In genomic region chr2:124505784-124506489, GRCm38 (mm10) we compare ENCODE assay signal across 15 mouse cellular contexts.
DNase-seq lines count a peak whose midpoint lies in the region; ATAC-seq lines count a peak whose summit lies in the region.
"Had no signal": no experiment of that assay in that cellular context is flagged by ENCODE, and none has a peak within 500 bp of the region (broad histone marks: within the 10 kb centered on the region; RNA-seq: fewer than 3 reads in every experiment).

No protein-coding gene starts in this region.

- H3K4me3 ChIP-seq in hindbrain, embryonic 11.5 days (ENCODE audit: low read depth, low read length), result no peak overlapping the region
- no peak overlapping the region for H3K4me3 ChIP-seq in hindbrain, embryonic 13.5 days
- no peak overlapping the region for H3K4me3 ChIP-seq in forebrain, embryonic 11.5 days (ENCODE audit: low read depth, low read length)
- no peak overlapping the region for H3K4me3 ChIP-seq in neural tube, embryonic 14.5 days (ENCODE audit: low read depth, low read length)
- H3K4me3 ChIP-seq: lung, embryonic 15.5 days; stomach, embryonic 15.5 days had no signal

- peak; percentile 74 for DNase-seq in hindbrain, embryonic 11.5 days (ENCODE audit: low spot score)
- DNase-seq in forebrain, embryonic 11.5 days (ENCODE audit: low spot score), result peak; percentile 55
- peak; percentile 68 for DNase-seq in mesoderm, embryonic 11.5 days (ENCODE audit: low read depth, low spot score)
- DNase-seq in ovary, postnatal 10 days (ENCODE audit: low spot score), result no peak
- DNase-seq: cerebellum, postnatal 36 days; kidney, postnatal 4 days; thymus, postnatal 36 days had no signal

- no peak overlapping the region for H3K27ac ChIP-seq in hindbrain, embryonic 11.5 days (ENCODE audit: low read depth, low read length)
- H3K27ac ChIP-seq in hindbrain, embryonic 13.5 days, result no peak overlapping the region
- H3K27ac ChIP-seq in forebrain, embryonic 11.5 days (ENCODE audit: low read depth, low read length), result no peak overlapping the region
- no peak overlapping the region for H3K27ac ChIP-seq in neural tube, embryonic 14.5 days (ENCODE audit: low read depth, low read length)
- H3K27ac ChIP-seq: lung, embryonic 15.5 days; stomach, embryonic 15.5 days had no signal

- no peaks in the 10 kb centered on the region for H3K9me3 ChIP-seq in hindbrain, embryonic 11.5 days (ENCODE audit: control insufficient read depth, low read length)
- H3K9me3 ChIP-seq in hindbrain, embryonic 13.5 days, result no peaks in the 10 kb centered on the region
- no peaks in the 10 kb centered on the region for H3K9me3 ChIP-seq in forebrain, embryonic 11.5 days (ENCODE audit: control insufficient read depth, low read length)
- no peaks in the 10 kb centered on the region for H3K9me3 ChIP-seq in neural tube, embryonic 14.5 days (ENCODE audit: control insufficient read depth, low read length)
- H3K9me3 ChIP-seq: lung, embryonic 15.5 days; stomach, embryonic 15.5 days had no signal

- H3K36me3 ChIP-seq in hindbrain, embryonic 11.5 days (ENCODE audit: control insufficient read depth, insufficient read depth, low read length), result no peaks in the 10 kb centered on the region
- H3K36me3 ChIP-seq in hindbrain, embryonic 13.5 days, result no peaks in the 10 kb centered on the region
- H3K36me3 ChIP-seq in forebrain, embryonic 11.5 days (ENCODE audit: control insufficient read depth, insufficient read depth, low read length), result no peaks in the 10 kb centered on the region
- no peaks in the 10 kb centered on the region for H3K36me3 ChIP-seq in neural tube, embryonic 14.5 days (ENCODE audit: control insufficient read depth, insufficient read depth, low read length)
- H3K36me3 ChIP-seq: G1E; lung, embryonic 15.5 days; stomach, embryonic 15.5 days had no signal

- WGBS in hindbrain, embryonic 11.5 days, result 17% methylated on average over 4 of the region's 4 CpGs
- 10% methylated on average over 4 of the region's 4 CpGs for WGBS in hindbrain, embryonic 13.5 days
- 10% methylated on average over 4 of the region's 4 CpGs for WGBS in forebrain, embryonic 11.5 days
- 19% methylated on average over 4 of the region's 4 CpGs for WGBS in neural tube, embryonic 14.5 days

- no peak overlapping the region for H3K4me2 ChIP-seq in hindbrain, embryonic 11.5 days (replicated peaks; ENCODE audit: low read depth, low read length)
- no peak overlapping the region for H3K4me2 ChIP-seq in hindbrain, embryonic 13.5 days
- no peak overlapping the region for H3K4me2 ChIP-seq in forebrain, embryonic 11.5 days (ENCODE audit: low read depth, low read length, severe bottlenecking)
- H3K4me2 ChIP-seq in neural tube, embryonic 14.5 days (ENCODE audit: low read depth, low read length), result no peak overlapping the region
- H3K4me2 ChIP-seq: lung, embryonic 15.5 days; stomach, embryonic 15.5 days had no signal

- no peak overlapping the region for H3K9ac ChIP-seq in hindbrain, embryonic 11.5 days (ENCODE audit: low read depth, low read length)
- no peak overlapping the region for H3K9ac ChIP-seq in hindbrain, embryonic 13.5 days
- H3K9ac ChIP-seq in forebrain, embryonic 11.5 days (ENCODE audit: low read length), result no peak overlapping the region
- H3K9ac ChIP-seq in neural tube, embryonic 14.5 days (replicated peaks; ENCODE audit: low read depth, low read length), result no peak overlapping the region
- H3K9ac ChIP-seq: lung, embryonic 15.5 days; stomach, embryonic 15.5 days had no signal

- H3K4me1 ChIP-seq in hindbrain, embryonic 11.5 days (replicated peaks; ENCODE audit: control insufficient read depth, insufficient read depth, low read length), result no peaks in the 10 kb centered on the region
- H3K4me1 ChIP-seq in hindbrain, embryonic 13.5 days (replicated peaks), result peaks cover 11% of the 10 kb centered on the region
- 0 out of 2 replicates have a peak, but pooled peaks cover 2% of the 10 kb centered on the region for H3K4me1 ChIP-seq in forebrain, embryonic 11.5 days (replicated peaks; ENCODE audit: control insufficient read depth, insufficient read depth, low read length)
- H3K4me1 ChIP-seq in neural tube, embryonic 14.5 days (ENCODE audit: control insufficient read depth, insufficient read depth, low read length), result no peaks in the 10 kb centered on the region
- H3K4me1 ChIP-seq: lung, embryonic 15.5 days; stomach, embryonic 15.5 days had no signal

- peak; percentile 94 for ATAC-seq in hindbrain, embryonic 11.5 days (ENCODE audit: low FRiP score)
- ATAC-seq in hindbrain, embryonic 13.5 days (ENCODE audit: low FRiP score), result no peak; the same call in 1 of the 2 replicates
- ATAC-seq in forebrain, embryonic 11.5 days (replicated peaks; ENCODE audit: low FRiP score), result peak; percentile 95
- peak; percentile 44; the same call in 1 of the 2 replicates for ATAC-seq in neural tube, embryonic 14.5 days (ENCODE audit: low read depth)
- ATAC-seq in CD4-positive, CD25-positive, alpha-beta regulatory T cell, adult 4 months, result no peak
- no peak for ATAC-seq in frontal cortex, adult (ENCODE audit: low TSS enrichment)
- ATAC-seq: intestine, embryonic 16.5 days had no signal

- H3K27me3 ChIP-seq in hindbrain, embryonic 11.5 days (ENCODE audit: control insufficient read depth, insufficient read depth, low read length), result peaks cover 12% of the 10 kb centered on the region
- peaks cover 52% of the 10 kb centered on the region for H3K27me3 ChIP-seq in hindbrain, embryonic 13.5 days
- H3K27me3 ChIP-seq in forebrain, embryonic 11.5 days (ENCODE audit: control insufficient read depth, insufficient read depth, low read length), result no peaks in the 10 kb centered on the region; the same call in 1 of the 2 replicates
- H3K27me3 ChIP-seq in neural tube, embryonic 14.5 days (ENCODE audit: control insufficient read depth, insufficient read depth, low read length), result no peaks in the 10 kb centered on the region
- H3K27me3 ChIP-seq: lung, embryonic 15.5 days; stomach, embryonic 15.5 days had no signal

Comparison
In these comparisons a context has a peak if more than half of its experiments do, and no peak if none do; other contexts are left out.
1. ATAC-seq: peak in hindbrain, embryonic 11.5 days (single experiment), forebrain, embryonic 11.5 days (single experiment) and neural tube, embryonic 14.5 days (single experiment); none in hindbrain, embryonic 13.5 days (single experiment), CD4-positive, CD25-positive, alpha-beta regulatory T cell, adult 4 months (single experiment) and frontal cortex, adult (single experiment).